Mouse (Mus musculus): Measurements from ENCODE around the gene Mtmr10. TPM values are rescaled to one million over a fixed set of nuclear protein-coding genes. Genes with fewer than 3 reads are reported as not detected.

The Mtmr10 gene
- total RNA-seq, 2 experiments from 2014 or later, result 14.5 to 16.9 TPM

- DNase-seq (ENCODE audit: extremely low spot score in 1 of 2, low spot score in 2 of 2), result no peak
- intact Hi-C loops (cut with DNase I), result no loop called here
Observed at GRCm38 (mm10) chr7:64358666-64359065, 71.2 kb downstream of the Mtmr10 start.

- intact Hi-C loops (cut with DNase I), result no loop called here
- DNase-seq (ENCODE audit: extremely low spot score in 1 of 2, low spot score in 2 of 2), result no peak
Observed at GRCm38 (mm10) chr7:64359943-64360585, 72.6 kb downstream of the Mtmr10 start.

- intact Hi-C loops (cut with DNase I), result no loop called here
- DNase-seq (ENCODE audit: extremely low spot score in 1 of 2, low spot score in 2 of 2), result peak; percentile 20 to 49
Observed at GRCm38 (mm10) chr7:64360586-64360945, 73.1 kb downstream of the Mtmr10 start.

- intact Hi-C loops (cut with DNase I), result no loop called here
- no peak for DNase-seq (ENCODE audit: extremely low spot score in 1 of 2, low spot score in 2 of 2)
Observed at GRCm38 (mm10) chr7:64365863-64366262, 78.4 kb downstream of the Mtmr10 start.

- intact Hi-C loops (cut with DNase I), result no loop called here
- no peak for DNase-seq (ENCODE audit: extremely low spot score in 1 of 2, low spot score in 2 of 2)
Observed at GRCm38 (mm10) chr7:64369841-64370240, 82.4 kb downstream of the Mtmr10 start.

- intact Hi-C loops (cut with DNase I), result no loop called here
- DNase-seq (ENCODE audit: extremely low spot score in 1 of 2, low spot score in 2 of 2), result no peak
Observed at GRCm38 (mm10) chr7:64371940-64372878, 84.8 kb downstream of the Mtmr10 start.

- intact Hi-C loops (cut with DNase I), result no loop called here
- no peak for DNase-seq (ENCODE audit: extremely low spot score in 1 of 2, low spot score in 2 of 2)
Observed at GRCm38 (mm10) chr7:64373147-64373829, 85.8 kb downstream of the Mtmr10 start.

GRCm38 (mm10) chr7:64373830-64374562 lies 86.5 kb downstream of the Mtmr10 start, which contains the start of gene Fan1:
Gene Fan1 (minus strand): TSS chr7:64374095.
- intact Hi-C loops (cut with DNase I), result no loop called here
- peak; percentile 81 to 90 for DNase-seq (ENCODE audit: extremely low spot score in 1 of 2, low spot score in 2 of 2)

Small RNA genes lying within 50 kb of the gene (microRNA-seq; reads per million reads assigned to microRNA genes)
- not detected for gene Mir6416

Other genes with a start within 250 kb of the Mtmr10 start
- gene Trpm1, start 133.8 kb upstream of the Mtmr10 start, total RNA-seq (2021), result under 1 TPM; 0.81 to 0.89 TPM
- gene Fan1, start 86.4 kb downstream of the Mtmr10 start, total RNA-seq (2021), result 1 to 10 TPM; 8.4 to 8.7 TPM
- gene Mphosph10, start 104.6 kb downstream of the Mtmr10 start, total RNA-seq (2021), result 10 to 100 TPM; 18.5 to 18.6 TPM
- 10 to 100 TPM; 35.1 to 38.9 TPM for gene Mcee, start 105.0 kb downstream of the Mtmr10 start, total RNA-seq (2021)
- gene Apba2, start 214.1 kb downstream of the Mtmr10 start, total RNA-seq (2021), result 100 to 1,000 TPM; 226 to 235 TPM